Mouse (Mus musculus): ENCODE data around the gene Zfp488. TPM values are rescaled to one million over a fixed set of nuclear protein-coding genes. Genes with fewer than 3 reads are reported as not detected.

Zfp488 gene
- total RNA-seq, 1 experiment = not detected

DNA sequence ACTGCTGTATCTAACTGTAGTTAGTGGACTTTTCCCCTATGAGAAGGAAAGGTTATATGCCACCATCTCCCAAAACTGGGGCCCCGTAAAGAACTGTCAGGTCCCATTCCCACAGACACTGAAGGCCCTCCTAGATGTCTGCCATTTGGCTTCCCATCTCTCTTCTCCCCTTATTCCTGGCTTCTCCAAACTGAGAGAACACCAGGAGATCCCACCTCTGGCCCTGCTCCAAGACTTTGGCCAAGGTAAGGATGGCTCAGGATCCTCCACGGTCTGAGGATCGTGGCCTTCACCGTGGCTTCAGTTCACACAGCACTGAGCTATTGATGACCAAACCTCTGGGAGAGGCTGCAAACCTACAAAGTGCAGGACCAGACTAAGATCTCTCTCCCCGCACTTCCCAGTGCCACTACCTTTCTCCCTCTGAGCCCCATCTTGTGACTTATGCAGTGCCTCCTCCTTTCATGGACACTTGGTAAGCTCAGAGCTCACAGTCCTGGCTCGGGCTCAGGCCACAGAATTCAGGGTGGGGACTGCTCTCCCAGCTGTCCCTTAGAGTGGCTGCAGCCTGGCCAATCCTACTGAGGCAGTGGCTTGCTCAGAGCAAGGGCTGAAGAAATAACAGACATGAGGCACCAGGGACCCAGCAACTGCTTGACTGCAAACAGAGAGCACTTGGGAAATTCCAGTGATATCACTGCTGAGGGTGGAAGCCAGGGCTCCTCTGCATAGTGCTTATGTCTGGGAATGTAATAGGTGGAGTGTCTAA, 15.1 kb upstream of the Zfp488 start:
- H3K9me3 ChIP-seq (ENCODE audit: control insufficient read depth, insufficient read depth, low read depth, low read length) = no peaks in the 10 kb centered on the region
- H3K9ac ChIP-seq (ENCODE audit: insufficient read depth, low read depth, low read length, poor library complexity, severe bottlenecking) = no peak overlapping the region
- no peak for DNase-seq (ENCODE audit: low read depth, low spot score)
- no peaks in the 10 kb centered on the region for H3K4me1 ChIP-seq (ENCODE audit: control insufficient read depth in 2 of 2, insufficient read depth in 2 of 2, low read length in 2 of 2, poor library complexity in 1 of 2)
- no peak overlapping the region for H3K27ac ChIP-seq (ENCODE audit: insufficient read depth, low read depth, low read length, poor library complexity, severe bottlenecking)
- TF ChIP-seq ZC3H11A (IDR thresholded peaks at IDR 0.05; ENCODE audit: borderline replicate concordance, low read depth, low read length) = no peak
- TF ChIP-seq ZNF384 (IDR thresholded peaks at IDR 0.05; ENCODE audit: low read depth, low read length) = no peak
- no peak for TF ChIP-seq CHD2 (IDR thresholded peaks at IDR 0.05; ENCODE audit: low read depth, low read length)
- TF ChIP-seq MAFK (IDR thresholded peaks at IDR 0.05; ENCODE audit: insufficient read depth, low read depth, low read length) = no peak
- TF ChIP-seq HCFC1 (IDR thresholded peaks at IDR 0.05; ENCODE audit: borderline replicate concordance, insufficient read depth, low read length) = no peak
- in situ Hi-C loops (cut with MboI; ENCODE audit: low sequenced_read_pairs in 2 of 2, unreplicated experiment in 2 of 2) = loop anchor here in 1 of 2 experiments (10.0 kb wide), 1 partner anchor 61 kb away; the partner anchor contains the start of gene Antxrl
- no peaks in the 10 kb centered on the region for H3K36me3 ChIP-seq (ENCODE audit: control insufficient read depth, insufficient read depth, low read length, poor library complexity, severe bottlenecking)
- H3K4me3 ChIP-seq (ENCODE audit: insufficient read depth in 1 of 2, low read depth in 1 of 2, low read length in 2 of 2, poor library complexity in 1 of 2, severe bottlenecking in 1 of 2) = no peak overlapping the region

- no peak for DNase-seq (ENCODE audit: low read depth, low spot score)
- Histone ChIP-seq H3K27ac (ENCODE audit: insufficient read depth, low read depth, low read length, poor library complexity, severe bottlenecking) (no peak overlapping the region), H3K4me3 (ENCODE audit: insufficient read depth in 1 of 2, low read depth in 1 of 2, low read length in 2 of 2, poor library complexity in 1 of 2, severe bottlenecking in 1 of 2) (no peak overlapping the region)
Observed at GRCm38 (mm10) chr14:33993051-33993450, 14.5 kb upstream of the Zfp488 start.

GRCm38 (mm10) chr14:33991971-33992370, 13.4 kb upstream of the Zfp488 start:
- in situ Hi-C loops (cut with MboI; ENCODE audit: low sequenced_read_pairs in 2 of 2, unreplicated experiment in 2 of 2) = loop anchor here in 1 of 2 experiments (10.0 kb wide), 1 partner anchor 63 kb away; the partner anchor contains the start of gene Antxrl
- no peaks in the 10 kb centered on the region for H3K4me1 ChIP-seq (ENCODE audit: control insufficient read depth in 2 of 2, insufficient read depth in 2 of 2, low read length in 2 of 2, poor library complexity in 1 of 2)
- TF ChIP-seq CHD2 (IDR thresholded peaks at IDR 0.05; ENCODE audit: low read depth, low read length) (no peak), ZNF384 (IDR thresholded peaks at IDR 0.05; ENCODE audit: low read depth, low read length) (no peak), MAFK (IDR thresholded peaks at IDR 0.05; ENCODE audit: insufficient read depth, low read depth, low read length) (no peak), HCFC1 (IDR thresholded peaks at IDR 0.05; ENCODE audit: borderline replicate concordance, insufficient read depth, low read length) (no peak), ZC3H11A (IDR thresholded peaks at IDR 0.05; ENCODE audit: borderline replicate concordance, low read depth, low read length) (no peak)
- DNase-seq (ENCODE audit: low read depth, low spot score) = no peak
- H3K9me3 ChIP-seq (ENCODE audit: control insufficient read depth, insufficient read depth, low read depth, low read length) = no peaks in the 10 kb centered on the region
- H3K9ac ChIP-seq (ENCODE audit: insufficient read depth, low read depth, low read length, poor library complexity, severe bottlenecking) = no peak overlapping the region
- no peaks in the 10 kb centered on the region for H3K36me3 ChIP-seq (ENCODE audit: control insufficient read depth, insufficient read depth, low read length, poor library complexity, severe bottlenecking)
- no peak overlapping the region for H3K4me3 ChIP-seq (ENCODE audit: insufficient read depth in 1 of 2, low read depth in 1 of 2, low read length in 2 of 2, poor library complexity in 1 of 2, severe bottlenecking in 1 of 2)
- H3K27ac ChIP-seq (ENCODE audit: insufficient read depth, low read depth, low read length, poor library complexity, severe bottlenecking) = no peak overlapping the region

More at GRCm38 (mm10) chr14:33993051-33993450, 14.5 kb upstream of the Zfp488 start:
- no peak overlapping the region for H3K9ac ChIP-seq (ENCODE audit: insufficient read depth, low read depth, low read length, poor library complexity, severe bottlenecking)
- in situ Hi-C loops (cut with MboI; ENCODE audit: low sequenced_read_pairs in 2 of 2, unreplicated experiment in 2 of 2) = loop anchor here in 1 of 2 experiments (10.0 kb wide), 1 partner anchor 62 kb away; the partner anchor contains the start of gene Antxrl
- no peaks in the 10 kb centered on the region for H3K36me3 ChIP-seq (ENCODE audit: control insufficient read depth, insufficient read depth, low read length, poor library complexity, severe bottlenecking)
- no peaks in the 10 kb centered on the region for H3K4me1 ChIP-seq (ENCODE audit: control insufficient read depth in 2 of 2, insufficient read depth in 2 of 2, low read length in 2 of 2, poor library complexity in 1 of 2)
- H3K9me3 ChIP-seq (ENCODE audit: control insufficient read depth, insufficient read depth, low read depth, low read length) = no peaks in the 10 kb centered on the region
- TF ChIP-seq ZC3H11A (IDR thresholded peaks at IDR 0.05; ENCODE audit: borderline replicate concordance, low read depth, low read length) (no peak), ZNF384 (IDR thresholded peaks at IDR 0.05; ENCODE audit: low read depth, low read length) (no peak), CHD2 (IDR thresholded peaks at IDR 0.05; ENCODE audit: low read depth, low read length) (no peak), MAFK (IDR thresholded peaks at IDR 0.05; ENCODE audit: insufficient read depth, low read depth, low read length) (no peak), HCFC1 (IDR thresholded peaks at IDR 0.05; ENCODE audit: borderline replicate concordance, insufficient read depth, low read length) (no peak)

- H3K4me3 ChIP-seq (ENCODE audit: insufficient read depth in 1 of 2, low read depth in 1 of 2, low read length in 2 of 2, poor library complexity in 1 of 2, severe bottlenecking in 1 of 2) = no peak overlapping the region
- H3K27ac ChIP-seq (ENCODE audit: insufficient read depth, low read depth, low read length, poor library complexity, severe bottlenecking) = no peak overlapping the region
- no peaks in the 10 kb centered on the region for H3K36me3 ChIP-seq (ENCODE audit: control insufficient read depth, insufficient read depth, low read length, poor library complexity, severe bottlenecking)
- no peaks in the 10 kb centered on the region for H3K4me1 ChIP-seq (ENCODE audit: control insufficient read depth in 2 of 2, insufficient read depth in 2 of 2, low read length in 2 of 2, poor library complexity in 1 of 2)
- H3K9ac ChIP-seq (ENCODE audit: insufficient read depth, low read depth, low read length, poor library complexity, severe bottlenecking) = no peak overlapping the region
- no peaks in the 10 kb centered on the region for H3K9me3 ChIP-seq (ENCODE audit: control insufficient read depth, insufficient read depth, low read depth, low read length)
- in situ Hi-C loops (cut with MboI; ENCODE audit: low sequenced_read_pairs in 2 of 2, unreplicated experiment in 2 of 2) = no loop called here
- DNase-seq (ENCODE audit: low read depth, low spot score) = peak; percentile 12
- TF ChIP-seq HCFC1 (IDR thresholded peaks at IDR 0.05; ENCODE audit: borderline replicate concordance, insufficient read depth, low read length) (no peak), CHD2 (IDR thresholded peaks at IDR 0.05; ENCODE audit: low read depth, low read length) (no peak)
Observed at GRCm38 (mm10) chr14:33989201-33989600, 10.6 kb upstream of the Zfp488 start.
